Mouse (Mus musculus): Measurements from ENCODE around the gene Snx14.
"Not testable (repeated sequence)": the region's sequence is repeated elsewhere in the genome, so short reads cannot be mapped to it uniquely, and the experiment has no call there.

Gene Snx14

GRCm38 (mm10) chr9:88438555-88439237 lies at the start of gene Snx14:
Snx14 (minus strand) TSS chr9:88438958.
- in situ Hi-C loops (cut with MboI, MseI): loop anchor here (25.0 kb wide), 1 partner anchor 1876 kb away; the partner anchor contains the start of genes Pgm3 and Rwdd2a

GRCm38 (mm10) chr9:88484531-88484930 lies 45.8 kb upstream of the Snx14 start:
- in situ Hi-C loops (cut with MboI, MseI): loop anchor here (5.0 kb wide), 1 partner anchor 33 kb away; no protein-coding TSS in a partner anchor

GRCm38 (mm10) chr9:88482829-88483396 lies 44.2 kb upstream of the Snx14 start:
- in situ Hi-C loops (cut with MboI, MseI): loop anchor here (5.0 kb wide), 1 partner anchor 34 kb away; no protein-coding TSS in a partner anchor

GRCm38 (mm10) chr9:88482230-88482828 lies 43.6 kb upstream of the Snx14 start, which contains the start of gene Syncrip:
Syncrip (minus strand) TSS chr9:88482574.
- in situ Hi-C loops (cut with MboI, MseI): loop anchor here (5.0 kb wide), 1 partner anchor 35 kb away; no protein-coding TSS in a partner anchor

- in situ Hi-C loops (cut with MboI, MseI): loop anchor here (5.0 kb wide), 1 partner anchor 36 kb away; no protein-coding TSS in a partner anchor
Measured at GRCm38 (mm10) chr9:88481791-88482160, 43.0 kb upstream of the Snx14 start.

GRCm38 (mm10) chr9:88481061-88481790 lies 42.5 kb upstream of the Snx14 start:
- in situ Hi-C loops (cut with MboI, MseI): loop anchor here (5.0 kb wide), 1 partner anchor 36 kb away; no protein-coding TSS in a partner anchor

GRCm38 (mm10) chr9:88480120-88480519 lies 41.4 kb upstream of the Snx14 start:
- in situ Hi-C loops (cut with MboI, MseI): loop anchor here (5.0 kb wide), 1 partner anchor 37 kb away; no protein-coding TSS in a partner anchor

- in situ Hi-C loops (cut with MboI, MseI): no loop called here
Measured at GRCm38 (mm10) chr9:88476138-88476537, 37.4 kb upstream of the Snx14 start.

- in situ Hi-C loops (cut with MboI, MseI): not testable (repeated sequence)
Measured at GRCm38 (mm10) chr9:88461017-88461416, 22.3 kb upstream of the Snx14 start.

- in situ Hi-C loops (cut with MboI, MseI): loop anchor here (25.0 kb wide), 1 partner anchor 1878 kb away; the partner anchor contains the start of genes Pgm3 and Rwdd2a
Measured at GRCm38 (mm10) chr9:88439991-88440390, 1.2 kb upstream of the Snx14 start.

- in situ Hi-C loops (cut with MboI, MseI): loop anchor here (25.0 kb wide), 1 partner anchor 1877 kb away; the partner anchor contains the start of genes Pgm3 and Rwdd2a
Measured at GRCm38 (mm10) chr9:88439238-88439600, 461 bp upstream of the Snx14 start.

- in situ Hi-C loops (cut with MboI, MseI): loop anchor here (25.0 kb wide), 1 partner anchor 1876 kb away; the partner anchor contains the start of genes Pgm3 and Rwdd2a
Measured at GRCm38 (mm10) chr9:88438237-88438554, 562 bp downstream of the Snx14 start.

GRCm38 (mm10) chr9:88437342-88438236 lies 1.2 kb downstream of the Snx14 start:
- in situ Hi-C loops (cut with MboI, MseI): loop anchor here (25.0 kb wide), 1 partner anchor 1875 kb away; the partner anchor contains the start of genes Pgm3 and Rwdd2a

- in situ Hi-C loops (cut with MboI, MseI): no loop called here
Measured at GRCm38 (mm10) chr9:88424356-88424755, 14.4 kb downstream of the Snx14 start.

- in situ Hi-C loops (cut with MboI, MseI): no loop called here
Measured at GRCm38 (mm10) chr9:88422428-88422827, 16.3 kb downstream of the Snx14 start.

- in situ Hi-C loops (cut with MboI, MseI): no loop called here
Measured at GRCm38 (mm10) chr9:88416752-88417151, 22.0 kb downstream of the Snx14 start.

- in situ Hi-C loops (cut with MboI, MseI): no loop called here
Measured at GRCm38 (mm10) chr9:88409978-88410377, 28.8 kb downstream of the Snx14 start.

GRCm38 (mm10) chr9:88404515-88404914 lies 34.2 kb downstream of the Snx14 start:
- in situ Hi-C loops (cut with MboI, MseI): no loop called here

- in situ Hi-C loops (cut with MboI, MseI): no loop called here
Measured at GRCm38 (mm10) chr9:88404088-88404487, 34.7 kb downstream of the Snx14 start.

- in situ Hi-C loops (cut with MboI, MseI): loop anchor here (10.0 kb wide), 1 partner anchor 154 kb away; no protein-coding TSS in a partner anchor
Measured at GRCm38 (mm10) chr9:88398461-88398860, 40.3 kb downstream of the Snx14 start.
